Mouse (Mus musculus): ENCODE measurements around the gene Trpm1.

- no peak for TF ChIP-seq POLR2A (IDR thresholded peaks at IDR 0.05; ENCODE audit: low read depth, low read length)
- TF ChIP-seq CTCF (IDR thresholded peaks at IDR 0.05; ENCODE audit: borderline replicate concordance, insufficient read depth, low read length), result 0 out of 2 replicates have a peak, but pooled peaks have one; percentile 18
These were observed 2.1 kb downstream of the Trpm1 start for GRCm38 (mm10) chr7:64155687-64156086.
